Mouse (Mus musculus) cerebellum, adult 9-10 months (tissue): ENCODE results near the gene Znrf4.

ENCODE experiments used
- DNase-seq: peaks from one replicate; pipeline ENCODE4 v3.0.0; 2022

Znrf4 gene

GRCm38 (mm10) chr17:56485926-56486325 lies 26.3 kb downstream of the Znrf4 start:
- no peak for DNase-seq

GRCm38 (mm10) chr17:56485118-56485517 lies 27.1 kb downstream of the Znrf4 start:
- no peak for DNase-seq

GRCm38 (mm10) chr17:56482671-56483070 lies 29.6 kb downstream of the Znrf4 start:
- no peak for DNase-seq

- DNase-seq: peak; percentile 85
Measured at GRCm38 (mm10) chr17:56479358-56479757, 32.9 kb downstream of the Znrf4 start.

- no peak for DNase-seq
Measured at GRCm38 (mm10) chr17:56478191-56478611, 34.0 kb downstream of the Znrf4 start.

- DNase-seq: peak; percentile 63
Measured at GRCm38 (mm10) chr17:56477191-56477818, 34.9 kb downstream of the Znrf4 start.

- DNase-seq: peak; percentile 97
Measured at GRCm38 (mm10) chr17:56476402-56476752, 35.9 kb downstream of the Znrf4 start, which contains the start of gene Ptprs. TSS of gene Ptprs (minus strand) at chr17:56476483.

- DNase-seq: peak; percentile 80
Measured at GRCm38 (mm10) chr17:56475584-56476401, 36.4 kb downstream of the Znrf4 start.

GRCm38 (mm10) chr17:56474831-56475581 lies 37.2 kb downstream of the Znrf4 start:
- DNase-seq: peak; percentile 76

- no peak for DNase-seq
Measured at GRCm38 (mm10) chr17:56474311-56474830, 37.9 kb downstream of the Znrf4 start.

- DNase-seq: no peak
Measured at GRCm38 (mm10) chr17:56473611-56473905, 38.7 kb downstream of the Znrf4 start.

- DNase-seq: peak; percentile 72
Measured at GRCm38 (mm10) chr17:56472733-56473610, 39.3 kb downstream of the Znrf4 start.

GRCm38 (mm10) chr17:56472121-56472520 lies 40.1 kb downstream of the Znrf4 start:
- DNase-seq: no peak

- no peak for DNase-seq
Measured at GRCm38 (mm10) chr17:56471136-56471535, 41.1 kb downstream of the Znrf4 start.

- peak; percentile 56 for DNase-seq
Measured at GRCm38 (mm10) chr17:56470571-56470970, 41.7 kb downstream of the Znrf4 start.

- no peak for DNase-seq
Measured at GRCm38 (mm10) chr17:56470001-56470436, 42.2 kb downstream of the Znrf4 start.

- no peak for DNase-seq
Measured at GRCm38 (mm10) chr17:56469275-56469674, 43.0 kb downstream of the Znrf4 start.

- DNase-seq: peak; percentile 45
Measured at GRCm38 (mm10) chr17:56468870-56469269, 43.4 kb downstream of the Znrf4 start.

GRCm38 (mm10) chr17:56468380-56468779 lies 43.9 kb downstream of the Znrf4 start:
- peak; percentile 45 for DNase-seq

- peak; percentile 48 for DNase-seq
Measured at GRCm38 (mm10) chr17:56467456-56467884, 44.8 kb downstream of the Znrf4 start.

GRCm38 (mm10) chr17:56466747-56467146 lies 45.5 kb downstream of the Znrf4 start:
- no peak for DNase-seq

- peak; percentile 58 for DNase-seq
Measured at GRCm38 (mm10) chr17:56464817-56465216, 47.4 kb downstream of the Znrf4 start.
